In the genomic region with DNA sequence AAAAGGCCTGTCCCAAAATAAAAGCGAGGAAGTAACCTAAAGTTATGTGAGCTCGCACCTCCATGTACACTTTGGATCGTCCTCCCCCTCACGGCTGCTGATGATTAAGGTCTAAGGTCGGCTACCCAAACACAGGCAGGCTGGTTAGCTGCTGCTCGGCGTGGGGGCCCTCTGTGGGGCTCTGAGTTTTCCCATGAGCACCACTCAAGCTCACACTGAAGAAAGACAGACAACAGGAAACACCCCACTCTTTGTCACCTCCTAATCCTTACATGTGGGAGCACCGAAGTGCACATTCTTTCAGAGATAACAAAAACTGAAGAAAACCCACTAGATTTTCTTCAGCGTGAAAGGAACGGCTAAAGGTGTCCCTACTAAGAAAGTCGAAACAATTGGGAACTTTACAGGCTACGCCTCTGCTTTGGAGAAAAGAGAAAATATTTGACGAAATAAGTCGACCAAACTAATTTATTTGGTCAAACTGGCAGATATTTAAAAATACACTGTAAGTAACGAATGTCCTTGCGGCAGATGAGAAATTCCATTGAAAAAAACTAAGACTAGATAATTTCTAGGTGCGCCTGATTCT, we compare ENCODE assay signal across 8 mouse cellular contexts. TPM values are rescaled to one million over a fixed set of nuclear protein-coding genes. Genes with fewer than 3 reads are reported as not detected.
DNase-seq lines count a peak whose midpoint lies in the region; ATAC-seq and TF ChIP-seq lines count a peak whose summit lies in the region.

No protein-coding gene starts in this region.

- ATAC-seq in kidney, embryonic 16.5 days (ENCODE audit: low FRiP score, low TSS enrichment), result no peak
- no peak for ATAC-seq in hindbrain, embryonic 13.5 days (ENCODE audit: low FRiP score)
- no peak for ATAC-seq in midbrain, embryonic 13.5 days

- 0 out of 2 replicates have a peak, but pooled peaks cover 2% of the 10 kb centered on the region for H3K36me3 ChIP-seq in kidney, embryonic 16.5 days (ENCODE audit: insufficient read depth, low read length)
- H3K36me3 ChIP-seq in hindbrain, embryonic 13.5 days, result peaks cover 2% of the 10 kb centered on the region; the same call in 1 of the 2 replicates
- H3K36me3 ChIP-seq in midbrain, embryonic 13.5 days, result peaks cover 8% of the 10 kb centered on the region

- H3K4me2 ChIP-seq in kidney, embryonic 16.5 days (replicated peaks; ENCODE audit: low read depth, low read length), result peak overlapping the region; percentile 87
- H3K4me2 ChIP-seq in hindbrain, embryonic 13.5 days, result peak overlapping the region; percentile 89
- H3K4me2 ChIP-seq in midbrain, embryonic 13.5 days (replicated peaks), result peak overlapping the region; percentile 80

- H3K9me3 ChIP-seq in kidney, embryonic 16.5 days (ENCODE audit: low read length), result no peaks in the 10 kb centered on the region
- no peaks in the 10 kb centered on the region for H3K9me3 ChIP-seq in hindbrain, embryonic 13.5 days
- H3K9me3 ChIP-seq in midbrain, embryonic 13.5 days, result no peaks in the 10 kb centered on the region

- intact Hi-C loops in left cerebral cortex, adult 2 months (cut with DNase I), result no loop called here

- peaks cover 30% of the 10 kb centered on the region for H3K4me1 ChIP-seq in kidney, embryonic 16.5 days (ENCODE audit: insufficient read depth, low read length)
- H3K4me1 ChIP-seq in hindbrain, embryonic 13.5 days (replicated peaks), result peaks cover 35% of the 10 kb centered on the region
- peaks cover 31% of the 10 kb centered on the region for H3K4me1 ChIP-seq in midbrain, embryonic 13.5 days (replicated peaks)

- peak overlapping the region; percentile 90 for H3K4me3 ChIP-seq in kidney, embryonic 16.5 days (ENCODE audit: low read length)
- peak overlapping the region; percentile 87 for H3K4me3 ChIP-seq in hindbrain, embryonic 13.5 days
- peak overlapping the region; percentile 88 for H3K4me3 ChIP-seq in midbrain, embryonic 13.5 days (replicated peaks)
- no peak overlapping the region; the same call in 1 of the 2 replicates for H3K4me3 ChIP-seq in left cerebral cortex, adult 2 months

- WGBS in kidney, embryonic 16.5 days, result 8% methylated on average over 17 of the region's 17 CpGs
- WGBS in hindbrain, embryonic 13.5 days, result 11% methylated on average over 17 of the region's 17 CpGs
- 8% methylated on average over 17 of the region's 17 CpGs for WGBS in midbrain, embryonic 13.5 days

- no peak for TF ChIP-seq CTCF in left cerebral cortex, adult 2 months (IDR thresholded peaks at IDR 0.05)

- peak overlapping the region; percentile 94 for H3K9ac ChIP-seq in kidney, embryonic 16.5 days (replicated peaks; ENCODE audit: low read length)
- peak overlapping the region; percentile 94 for H3K9ac ChIP-seq in hindbrain, embryonic 13.5 days
- peak overlapping the region; percentile 95 for H3K9ac ChIP-seq in midbrain, embryonic 13.5 days (replicated peaks)

- DNase-seq in kidney, postnatal 10 days, result no peak
- DNase-seq in c-Kit-positive CD71-positive TER-119-positive erythroid progenitor cells, embryonic 14.5 days (ENCODE audit: low spot score), result peak; percentile 45
- no peak for DNase-seq in urinary bladder, adult 18-20 months (ENCODE audit: low spot score in 2 of 2)
- no peak for DNase-seq in left cerebral cortex, adult 2 months (ENCODE audit: extremely low spot score in 1 of 2, low spot score in 2 of 2)
- DNase-seq in urinary bladder, postnatal 4 days (ENCODE audit: low spot score in 2 of 2), result no peak

- H3K27me3 ChIP-seq in kidney, embryonic 16.5 days (ENCODE audit: insufficient read depth, low read length), result no peaks in the 10 kb centered on the region
- no peaks in the 10 kb centered on the region for H3K27me3 ChIP-seq in hindbrain, embryonic 13.5 days
- H3K27me3 ChIP-seq in midbrain, embryonic 13.5 days, result no peaks in the 10 kb centered on the region

- H3K27ac ChIP-seq in kidney, embryonic 16.5 days (ENCODE audit: low read length), result peak overlapping the region; percentile 2; the same call in 1 of the 2 replicates
- H3K27ac ChIP-seq in hindbrain, embryonic 13.5 days, result peak overlapping the region; percentile 70; the same call in 1 of the 2 replicates
- no peak overlapping the region for H3K27ac ChIP-seq in midbrain, embryonic 13.5 days
- no peak overlapping the region for H3K27ac ChIP-seq in left cerebral cortex, adult 2 months

RNA-seq across cellular contexts. Expression of gene F2r, which starts 1.1 kb away (rescaled TPM):
- 142 TPM in 2 replicates for polyA plus RNA-seq in kidney, embryonic 16.5 days (2015; fragmentation: Nextera tagmentation; extraction: Ambion mirVana)
- 80.0 and 81.9 TPM in 2 replicates for polyA plus RNA-seq in hindbrain, embryonic 13.5 days (2015; fragmentation: Nextera tagmentation; extraction: Ambion mirVana)
- 86.0 and 88.2 TPM in 2 replicates for polyA plus RNA-seq in midbrain, embryonic 13.5 days (2015; fragmentation: Nextera tagmentation; extraction: Ambion mirVana)
- total RNA-seq in left cerebral cortex, adult 2 months (2021), result 1 to 10 TPM; 3.9 to 4.4 TPM

Comparison
In these comparisons a context has a peak if more than half of its experiments do, and no peak if none do; other contexts are left out.
1. H3K27ac ChIP-seq: peak in kidney, embryonic 16.5 days (single experiment) and hindbrain, embryonic 13.5 days (single experiment); none in midbrain, embryonic 13.5 days (single experiment) and left cerebral cortex, adult 2 months (single experiment).
2. Peak in every context shown above with its lines, with median percentiles within 50 percentile points of each other: H3K4me2 ChIP-seq and H3K9ac ChIP-seq.